Mouse (Mus musculus): ENCODE data around the gene Bcl2l11.

GRCm38 (mm10) chr2:128155412-128156066 lies 29.7 kb downstream of the Bcl2l11 start:
- TF ChIP-seq CTCF (IDR thresholded peaks at IDR 0.05; ENCODE audit: low read depth, low read length) (no peak), POLR2A (IDR thresholded peaks at IDR 0.05; ENCODE audit: insufficient read depth, low read length) (no peak)
